Mouse (Mus musculus) intestine, embryonic 14.5 days (tissue): ENCODE measurements around the gene Kdsr. TPM values are rescaled to one million over a fixed set of nuclear protein-coding genes. Genes with fewer than 3 reads are reported as not detected.

ENCODE experiments used
- ATAC-seq: fragments of 200-750 bp; cut with Nextera tagmentation; replicated peaks from 2 replicates; pipeline ENCODE4 v1.8.0; 2017; ENCODE audit warnings: low read depth, moderate number of reproducible peaks, moderate TSS enrichment, moderate library complexity; ENCODE audit not compliant: low FRiP score, low TSS enrichment
- DNase-seq: peaks from one replicate; pipeline ENCODE4 v3.0.0-alpha.2; 2018; ENCODE audit warnings: low spot score
- H3K27ac ChIP-seq: fragments of 300-500 bp; sonication (generic); 2 replicates; pipeline ENCODE4 v1.5.1; 2014; ENCODE audit warnings: low read depth, mild to moderate bottlenecking, control low read depth
- H3K27me3 ChIP-seq: fragments of 300-500 bp; sonication (generic); replicated peaks from 2 replicates; pipeline ENCODE4 v1.6.1; 2014; ENCODE audit warnings: low read length, control low read depth; ENCODE audit not compliant: control insufficient read depth, insufficient read depth
- H3K36me3 ChIP-seq: fragments of 300-500 bp; sonication (generic); 2 replicates; pipeline ENCODE4 v1.6.1; 2014; ENCODE audit warnings: low read length, control low read depth; ENCODE audit not compliant: control insufficient read depth, insufficient read depth
- H3K4me1 ChIP-seq: fragments of 300-500 bp; sonication (generic); replicated peaks from 2 replicates; pipeline ENCODE4 v1.6.1; 2014; ENCODE audit warnings: low read length, control low read depth, mixed read lengths; ENCODE audit not compliant: control insufficient read depth, insufficient read depth
- H3K4me2 ChIP-seq: fragments of 300-500 bp; sonication (generic); 2 replicates; pipeline ENCODE4 v1.6.1; 2014; ENCODE audit warnings: low read length
- H3K4me3 ChIP-seq: fragments of 300-500 bp; sonication (generic); 2 replicates; pipeline ENCODE4 v1.5.1; 2014; ENCODE audit warnings: low read depth, low read length, control low read depth, mixed read lengths
- H3K9ac ChIP-seq: fragments of 300-500 bp; sonication (generic); 2 replicates; pipeline ENCODE4 v1.6.1; 2014; ENCODE audit warnings: mild to moderate bottlenecking, low read length
- H3K9me3 ChIP-seq: fragments of 300-500 bp; sonication (generic); 2 replicates; pipeline ENCODE4 v1.6.1; 2016; ENCODE audit warnings: low read length, control low read depth; ENCODE audit not compliant: control insufficient read depth
- WGBS: fragments of 180-500 bp; shearing (Covaris S2); extraction: QIAGEN DNeasy Blood & Tissue Kit; methylation state at CpG from one replicate; pipeline ENCODE4 v1.1.7; 2014; 5-methylcytosine and 5-hydroxymethylcytosine counted together
- polyA plus RNA-seq: library from polyadenylated mRNA; unstranded; fragments of >200 nt; fragmentation: Nextera tagmentation; extraction: Ambion mirVana; gene quantifications from 2 replicates; pipeline ENCODE4 v1.2.1, GENCODE M21; 2014

The Kdsr gene
- polyA plus RNA-seq, 1 experiment from 2014 or later = 13.5 TPM

DNA sequence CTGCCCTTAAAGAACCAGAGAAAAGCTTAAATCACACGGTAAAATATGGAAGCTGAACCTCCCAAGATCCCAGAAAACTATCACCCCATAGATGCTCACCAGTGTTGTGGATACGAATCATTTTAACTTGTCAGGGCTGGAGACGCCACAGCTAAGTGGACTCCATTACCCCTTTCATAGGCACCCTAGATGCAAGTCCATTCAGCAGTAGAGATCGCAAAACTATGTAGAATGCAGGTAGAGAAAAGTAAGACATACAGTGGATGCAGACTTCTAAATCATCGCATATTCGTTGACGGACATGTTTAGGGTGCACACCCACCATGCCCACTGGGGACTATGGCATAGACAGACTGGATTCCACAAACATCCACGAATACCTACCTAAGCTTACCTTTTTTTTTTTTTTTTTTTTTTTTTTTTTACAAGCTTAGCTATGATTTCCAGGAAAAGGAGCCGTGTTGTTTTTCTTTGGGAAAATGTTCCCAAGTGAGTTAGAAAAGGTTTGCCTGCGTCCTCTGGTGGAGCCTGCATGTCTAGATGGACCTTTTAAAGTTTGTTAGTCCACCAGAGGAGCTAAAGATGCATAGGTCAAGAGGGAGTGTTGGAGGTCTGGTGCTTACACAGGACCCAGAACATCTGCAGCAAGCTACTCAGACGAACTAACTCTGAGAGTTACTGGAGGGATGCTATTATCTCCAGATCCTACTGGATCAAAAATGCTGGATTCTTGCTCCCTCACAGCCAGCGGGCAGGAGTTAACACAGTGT is 48.0 kb downstream of the Kdsr start:
- H3K27ac ChIP-seq = no peak overlapping the region
- H3K4me3 ChIP-seq = peak overlapping the region; percentile 54
- H3K9me3 ChIP-seq = no peaks in the 10 kb centered on the region
- H3K4me1 ChIP-seq = peaks cover 20% of the 10 kb centered on the region
- peak overlapping the region; percentile 83; the same call in 1 of the 2 replicates for H3K9ac ChIP-seq
- H3K36me3 ChIP-seq = no peaks in the 10 kb centered on the region; the same call in 1 of the 2 replicates
- DNase-seq (peak; percentile 54), ATAC-seq (no peak)
- peak overlapping the region; percentile 94 for H3K4me2 ChIP-seq
- no peaks in the 10 kb centered on the region for H3K27me3 ChIP-seq
- WGBS = 50% methylated on average over 12 of the region's 12 CpGs

DNA sequence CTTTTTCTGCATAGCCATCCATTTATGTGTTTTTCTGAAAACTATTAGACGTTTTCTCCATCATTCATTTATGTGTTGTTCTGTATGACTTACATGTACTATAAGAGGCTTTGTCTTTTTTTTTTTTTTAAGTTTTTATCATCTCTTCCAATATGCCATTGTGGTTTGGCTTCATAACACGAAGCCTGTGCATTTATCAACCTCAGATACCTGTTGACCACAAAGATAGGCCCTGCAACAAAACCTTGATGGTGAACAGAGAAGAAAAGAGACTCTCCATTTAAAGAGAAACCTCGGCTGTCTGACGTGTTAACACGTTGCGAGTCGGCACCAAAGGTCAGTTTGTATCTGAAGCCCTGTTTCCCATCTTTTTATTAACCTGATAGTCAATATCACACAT is 49.3 kb downstream of the Kdsr start:
- no peak for DNase-seq
- peaks cover 20% of the 10 kb centered on the region for H3K4me1 ChIP-seq
- WGBS = 74% methylated on average over 7 of the region's 7 CpGs
- H3K9ac ChIP-seq = no peak overlapping the region
- no peak for ATAC-seq
- peak overlapping the region; percentile 94 for H3K4me2 ChIP-seq
- 0 out of 2 replicates have a peak overlapping the region, but pooled peaks have one; percentile 16 for H3K4me3 ChIP-seq
- no peaks in the 10 kb centered on the region for H3K9me3 ChIP-seq
- no peak overlapping the region for H3K27ac ChIP-seq
- no peaks in the 10 kb centered on the region; the same call in 1 of the 2 replicates for H3K36me3 ChIP-seq
- H3K27me3 ChIP-seq = no peaks in the 10 kb centered on the region

DNA sequence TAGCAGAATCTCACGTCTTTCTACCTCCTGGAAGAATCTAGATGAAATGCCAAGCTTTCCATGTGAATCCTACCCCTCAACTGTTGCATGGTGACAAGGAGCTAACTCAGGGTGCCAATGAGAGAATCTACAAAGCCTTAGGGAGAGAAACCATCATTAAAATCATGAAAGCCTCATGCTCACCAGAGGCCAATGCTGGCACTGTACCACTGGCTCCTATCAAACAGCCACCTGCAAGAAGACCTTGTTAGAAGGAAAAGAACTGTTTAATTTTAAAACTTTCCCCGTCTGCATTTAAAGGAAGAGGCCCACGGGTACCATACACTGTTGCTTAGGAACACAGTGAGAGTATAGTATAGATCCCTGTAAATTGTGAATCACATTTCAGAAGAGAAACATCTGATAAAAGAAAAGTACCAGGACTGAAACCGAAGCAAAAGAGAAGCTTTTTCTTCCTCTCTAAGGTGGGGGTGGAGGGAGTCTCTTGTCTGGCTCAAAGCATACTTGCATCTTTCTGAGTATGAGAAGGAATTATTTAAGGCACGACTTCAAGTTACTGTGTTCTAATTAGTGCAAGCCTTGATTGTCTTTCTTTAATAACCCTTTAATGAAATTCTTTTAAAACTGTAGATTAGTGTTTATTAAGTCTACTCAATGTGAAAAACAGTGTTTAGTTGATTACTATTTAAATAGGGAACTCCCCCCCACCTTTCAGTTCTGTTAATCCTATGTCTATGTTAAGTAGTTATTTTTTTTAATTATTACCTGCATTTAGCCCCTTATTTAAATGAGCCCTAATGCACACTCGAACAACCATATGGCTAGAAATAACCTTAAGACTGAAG is 52.3 kb downstream of the Kdsr start:
- Histone ChIP-seq H3K4me2 (no peak overlapping the region), H3K36me3 (no peaks in the 10 kb centered on the region; the same call in 1 of the 2 replicates), H3K9ac (no peak overlapping the region), H3K9me3 (no peaks in the 10 kb centered on the region), H3K27me3 (no peaks in the 10 kb centered on the region), H3K4me3 (no peak overlapping the region), H3K4me1 (peaks cover 13% of the 10 kb centered on the region), H3K27ac (no peak overlapping the region)
- WGBS = 73% methylated on average over 6 of the region's 6 CpGs
- ATAC-seq (no peak), DNase-seq (no peak)

DNA sequence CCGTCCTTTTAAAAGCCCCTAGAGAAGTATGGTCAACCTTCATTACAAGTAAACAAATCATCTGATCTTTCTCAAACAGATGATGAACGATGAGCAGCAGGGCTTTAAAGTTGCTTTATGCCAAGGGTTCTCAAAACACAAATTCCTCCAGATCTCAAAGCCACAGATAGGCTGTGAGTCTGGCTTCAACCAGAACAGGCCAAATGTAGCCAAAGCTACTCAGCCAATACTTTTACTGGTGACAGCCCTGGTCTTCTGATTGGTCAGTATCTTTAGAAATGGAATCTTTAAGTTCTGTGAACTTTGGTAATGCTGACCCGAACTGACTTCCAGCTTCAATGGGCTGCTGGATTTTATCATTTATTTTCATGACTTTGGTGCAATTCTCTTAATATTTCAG is 56.3 kb downstream of the Kdsr start:
- ATAC-seq (no peak), DNase-seq (no peak)
- WGBS = 48% methylated on average over 3 of the region's 3 CpGs
- H3K4me3 ChIP-seq = no peak overlapping the region
- no peak overlapping the region for H3K9ac ChIP-seq
- H3K4me2 ChIP-seq = no peak overlapping the region
- H3K4me1 ChIP-seq = 0 out of 2 replicates have a peak, but pooled peaks cover 5% of the 10 kb centered on the region
- H3K27ac ChIP-seq = no peak overlapping the region
- H3K27me3 ChIP-seq = no peaks in the 10 kb centered on the region
- no peaks in the 10 kb centered on the region for H3K9me3 ChIP-seq
- H3K36me3 ChIP-seq = no peaks in the 10 kb centered on the region; the same call in 1 of the 2 replicates

DNA sequence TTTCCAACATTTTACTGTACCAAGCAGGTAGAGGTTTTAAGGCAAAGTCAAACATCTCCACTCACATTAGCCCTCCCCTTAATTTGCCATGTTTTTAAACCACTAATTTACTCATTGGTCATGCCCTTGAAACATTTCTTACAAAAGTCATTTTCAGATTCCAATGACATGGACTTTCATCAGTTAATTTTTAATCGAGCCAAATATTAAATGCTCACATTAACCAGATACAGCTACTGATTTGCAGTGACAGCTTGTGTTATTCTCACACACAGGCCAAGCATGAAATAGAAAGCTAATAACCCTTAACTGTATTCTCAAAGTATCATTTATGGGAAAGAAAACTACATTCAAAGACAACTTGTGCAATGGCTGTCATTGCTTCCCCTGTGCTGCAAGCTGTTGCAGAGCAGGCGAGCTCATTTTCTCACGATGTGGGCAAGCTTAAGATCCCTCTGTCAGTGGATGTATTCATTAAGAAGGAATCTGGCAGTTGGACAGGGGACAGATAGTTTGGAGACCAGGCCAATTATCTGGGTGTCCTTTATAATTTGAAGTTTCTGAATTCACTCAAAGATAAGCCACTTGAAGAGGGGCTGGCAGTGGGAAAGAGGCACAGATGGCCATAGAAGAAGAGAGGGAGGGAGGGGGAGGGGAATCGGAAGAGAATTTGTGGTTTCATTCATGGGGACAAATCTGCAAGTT is 56.9 kb downstream of the Kdsr start:
- Histone ChIP-seq H3K36me3 (no peaks in the 10 kb centered on the region; the same call in 1 of the 2 replicates), H3K4me3 (no peak overlapping the region), H3K4me1 (no peaks in the 10 kb centered on the region), H3K27ac (no peak overlapping the region), H3K9me3 (no peaks in the 10 kb centered on the region), H3K27me3 (no peaks in the 10 kb centered on the region), H3K9ac (no peak overlapping the region), H3K4me2 (no peak overlapping the region)
- 58% methylated on average over 4 of the region's 4 CpGs for WGBS
- DNase-seq (no peak), ATAC-seq (no peak)

DNA sequence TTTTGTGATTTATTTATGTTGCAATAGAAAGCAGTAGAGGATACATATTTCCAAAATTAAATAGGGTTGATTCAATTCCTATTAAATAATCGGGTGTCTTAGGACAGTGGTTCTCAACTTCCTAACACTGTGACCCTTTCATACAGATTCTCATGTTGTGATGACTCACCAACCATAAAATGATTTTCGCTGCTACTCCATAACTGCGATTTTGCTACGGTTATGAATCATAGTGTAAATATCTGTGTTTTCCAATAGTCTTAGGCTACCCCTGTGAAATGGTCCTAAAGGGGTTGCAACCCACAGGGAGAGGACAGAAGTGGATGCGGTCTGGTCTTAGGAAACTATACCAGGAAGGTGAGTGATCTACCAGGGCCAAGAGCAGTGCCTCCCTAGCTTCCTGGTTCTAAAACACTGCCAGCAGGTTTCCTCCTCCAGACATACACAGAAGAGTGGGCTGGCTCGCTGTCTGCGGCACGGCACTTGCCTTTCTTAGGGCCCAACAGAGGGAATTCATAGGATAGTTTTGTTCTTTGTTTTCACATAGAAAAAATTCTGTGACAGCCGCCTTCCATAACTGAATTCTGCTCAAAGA is 58.9 kb downstream of the Kdsr start:
- H3K4me1 ChIP-seq = no peaks in the 10 kb centered on the region
- no peaks in the 10 kb centered on the region for H3K36me3 ChIP-seq
- no peaks in the 10 kb centered on the region for H3K27me3 ChIP-seq
- no peak overlapping the region for H3K27ac ChIP-seq
- H3K4me2 ChIP-seq = no peak overlapping the region
- H3K9me3 ChIP-seq = no peaks in the 10 kb centered on the region
- 86% methylated on average over 9 of the region's 9 CpGs for WGBS
- ATAC-seq = no peak
- no peak for DNase-seq
- no peak overlapping the region for H3K4me3 ChIP-seq
- no peak overlapping the region for H3K9ac ChIP-seq

DNA sequence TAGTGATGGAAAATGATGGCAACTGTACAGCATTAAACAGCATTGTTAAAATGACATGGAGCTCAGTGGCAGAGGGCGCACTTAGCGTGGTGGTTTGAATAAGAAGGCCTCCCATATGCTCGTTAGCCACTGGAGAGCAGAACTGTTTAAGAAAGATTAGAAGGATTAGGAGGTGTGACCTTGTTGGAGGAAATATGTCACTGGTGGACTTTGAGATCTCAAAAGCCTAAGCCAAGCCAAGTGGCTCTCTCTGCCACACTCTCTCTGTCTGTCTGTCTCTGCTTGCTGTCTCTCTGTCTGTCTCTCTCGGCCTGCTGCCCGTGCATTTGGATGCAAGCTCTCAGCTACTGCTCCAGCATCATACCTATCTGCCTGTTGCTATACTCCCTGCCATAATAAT is 63.1 kb downstream of the Kdsr start:
- Histone ChIP-seq H3K9ac (no peak overlapping the region), H3K27ac (no peak overlapping the region), H3K4me1 (no peaks in the 10 kb centered on the region), H3K4me3 (no peak overlapping the region), H3K36me3 (no peaks in the 10 kb centered on the region), H3K9me3 (no peaks in the 10 kb centered on the region), H3K4me2 (no peak overlapping the region), H3K27me3 (no peaks in the 10 kb centered on the region)
- DNase-seq = no peak
- ATAC-seq = no peak
- 96% methylated on average over 5 of the region's 5 CpGs for WGBS

DNA sequence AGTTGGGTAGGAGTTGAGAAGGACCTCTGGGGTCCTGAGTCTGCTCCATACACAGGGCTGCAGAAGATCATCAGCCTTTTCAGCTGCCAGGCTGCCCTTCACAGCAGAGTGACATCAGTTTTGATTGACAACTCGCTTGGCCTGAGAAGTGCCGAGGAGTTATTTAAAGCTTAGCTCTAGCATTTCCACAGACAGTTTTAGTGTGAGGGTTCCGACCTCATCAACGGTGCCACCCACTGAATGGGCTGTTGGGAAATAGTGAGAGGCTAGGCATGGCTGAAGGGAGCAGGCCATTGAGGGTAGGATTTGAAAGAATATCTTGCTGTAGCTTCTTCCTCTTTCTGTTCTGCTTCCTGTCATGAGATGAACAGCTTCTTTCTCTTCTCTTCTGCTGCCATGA is 63.9 kb downstream of the Kdsr start:
- 88% methylated on average over 4 of the region's 4 CpGs for WGBS
- H3K27ac ChIP-seq = no peak overlapping the region

More for the DNA sequence above, 63.9 kb downstream of the Kdsr start:
- Histone ChIP-seq H3K4me3 (no peak overlapping the region), H3K9ac (no peak overlapping the region), H3K4me1 (no peaks in the 10 kb centered on the region), H3K36me3 (no peaks in the 10 kb centered on the region), H3K4me2 (no peak overlapping the region), H3K9me3 (no peaks in the 10 kb centered on the region), H3K27me3 (no peaks in the 10 kb centered on the region)
- no peak for ATAC-seq
- DNase-seq = no peak
